9 mouse cellular contexts compared by ENCODE assay signal in the genomic region with DNA sequence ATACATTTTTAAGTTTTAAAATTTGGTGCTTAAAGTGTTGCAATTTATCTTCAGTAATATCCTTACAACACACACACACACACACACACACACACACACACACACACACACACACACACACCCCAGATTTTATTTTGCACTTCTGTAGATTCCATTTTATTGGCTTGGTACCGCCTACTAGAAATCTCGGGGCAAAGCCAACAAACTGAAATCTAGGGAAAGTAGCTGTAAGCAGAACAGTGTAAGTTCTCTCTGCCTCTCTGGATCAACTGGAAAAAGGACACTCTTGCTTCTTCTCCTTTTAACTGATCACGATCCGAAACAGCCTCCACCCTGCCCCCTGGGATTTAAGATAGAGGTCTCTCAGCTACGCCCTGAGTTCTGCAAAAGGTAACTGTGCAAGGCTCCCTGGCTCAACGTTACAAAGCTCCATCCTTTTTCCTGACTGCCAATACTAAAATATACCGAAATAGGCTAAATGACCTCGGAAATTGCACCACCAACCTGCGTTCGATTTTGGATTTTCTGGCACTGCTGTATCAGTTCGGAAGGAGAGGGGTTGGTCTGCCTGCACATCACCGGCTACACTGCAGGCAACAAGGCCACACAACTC.
DNase-seq lines count a peak whose midpoint lies in the region; ATAC-seq and TF ChIP-seq lines count a peak whose summit lies in the region.
"Had no signal": no experiment of that assay in that cellular context is flagged by ENCODE, and none has a peak within 500 bp of the region (broad histone marks: within the 10 kb centered on the region; RNA-seq: fewer than 3 reads in every experiment).

No protein-coding gene starts in this region.

- no peak for TF ChIP-seq CTCF in kidney, postnatal 0 days (IDR thresholded peaks at IDR 0.05; ENCODE audit: low read depth)
- TF ChIP-seq CTCF in embryonic fibroblast, embryonic 13.5 days (IDR thresholded peaks at IDR 0.05; ENCODE audit: borderline replicate concordance, insufficient read depth, low read length) = no peak

- WGBS in kidney, postnatal 0 days = 47% methylated on average over 12 of the region's 12 CpGs
- WGBS in hindbrain, embryonic 13.5 days = 46% methylated on average over 12 of the region's 12 CpGs

- H3K4me1 ChIP-seq in kidney, postnatal 0 days (replicated peaks; ENCODE audit: insufficient read depth, low read length) = no peaks in the 10 kb centered on the region; the same call in 1 of the 2 replicates
- peaks cover 9% of the 10 kb centered on the region for H3K4me1 ChIP-seq in embryonic fibroblast, embryonic 13.5 days (ENCODE audit: control insufficient read depth, insufficient read depth, low read length)
- H3K4me1 ChIP-seq in hindbrain, embryonic 13.5 days (replicated peaks) = peaks cover 16% of the 10 kb centered on the region

- peak overlapping the region; percentile 73 for H3K4me2 ChIP-seq in kidney, postnatal 0 days (ENCODE audit: low read length)
- H3K4me2 ChIP-seq in hindbrain, embryonic 13.5 days = peak overlapping the region; percentile 88

- no peak for ATAC-seq in kidney, postnatal 0 days (replicated peaks; ENCODE audit: low FRiP score, low read depth)
- peak; percentile 16; the same call in 1 of the 2 replicates for ATAC-seq in hindbrain, embryonic 13.5 days (ENCODE audit: low FRiP score)

- no peaks in the 10 kb centered on the region for H3K9me3 ChIP-seq in kidney, postnatal 0 days (replicated peaks; ENCODE audit: low read length)
- no peaks in the 10 kb centered on the region for H3K9me3 ChIP-seq in hindbrain, embryonic 13.5 days

- 0 out of 2 replicates have a peak overlapping the region, but pooled peaks have one; percentile 47 for H3K9ac ChIP-seq in kidney, postnatal 0 days (ENCODE audit: low read depth, low read length)
- no peak overlapping the region for H3K9ac ChIP-seq in hindbrain, embryonic 13.5 days

- no peaks in the 10 kb centered on the region for H3K27me3 ChIP-seq in kidney, postnatal 0 days (ENCODE audit: insufficient read depth, low read length)
- H3K27me3 ChIP-seq in hindbrain, embryonic 13.5 days = peaks cover 13% of the 10 kb centered on the region; the same call in 1 of the 2 replicates

- peak; percentile 61 for DNase-seq in kidney, postnatal 0 days (ENCODE audit: low spot score)
- no peak for DNase-seq in kidney, adult 18-20 months
- peak; percentile 33 for DNase-seq in neural tube, embryonic 10.5 days (ENCODE audit: extremely low spot score, low spot score)
- DNase-seq in thymus, adult 18-20 months = no peak
- no peak for DNase-seq in urinary bladder, postnatal 25 days (ENCODE audit: low spot score)
- DNase-seq in right cerebral cortex, postnatal 25 days = no peak

- no peak; the same call in 1 of the 2 replicates for TF ChIP-seq POLR2A in embryonic fibroblast, embryonic 13.5 days (IDR thresholded peaks at IDR 0.05; ENCODE audit: low read depth, low read length)

- H3K4me3 ChIP-seq in kidney, postnatal 0 days (replicated peaks; ENCODE audit: low read depth, low read length) = no peak overlapping the region
- H3K4me3 ChIP-seq in embryonic fibroblast, embryonic 13.5 days (ENCODE audit: insufficient read depth, low read length) = no peak overlapping the region
- H3K4me3 ChIP-seq in hindbrain, embryonic 13.5 days = peak overlapping the region; percentile 49; the same call in 1 of the 2 replicates

- H3K36me3 ChIP-seq in kidney, postnatal 0 days (ENCODE audit: insufficient read depth, low read length) = no peaks in the 10 kb centered on the region
- H3K36me3 ChIP-seq in hindbrain, embryonic 13.5 days = no peaks in the 10 kb centered on the region

- H3K27ac ChIP-seq in kidney, postnatal 0 days = peak overlapping the region; percentile 72; the same call in 1 of the 2 replicates
- peak overlapping the region; percentile 80 for H3K27ac ChIP-seq in embryonic fibroblast, embryonic 13.5 days (ENCODE audit: insufficient read depth, low read length)
- no peak overlapping the region for H3K27ac ChIP-seq in hindbrain, embryonic 13.5 days
- H3K27ac ChIP-seq: macrophage had no signal

Comparison
In these comparisons a context has a peak if more than half of its experiments do, and no peak if none do; other contexts are left out.
1. DNase-seq: peak in kidney, postnatal 0 days (single experiment) and neural tube, embryonic 10.5 days (single experiment); none in kidney, adult 18-20 months (single experiment), thymus, adult 18-20 months (0 of 2), urinary bladder, postnatal 25 days (single experiment) and right cerebral cortex, postnatal 25 days (single experiment).